Mouse (Mus musculus): Measurements from ENCODE around the gene Col26a1. TPM values are rescaled to one million over a fixed set of nuclear protein-coding genes. Genes with fewer than 3 reads are reported as not detected.

The Col26a1 gene
- polyA plus RNA-seq, 1 experiment = 0.11 TPM

- no peak overlapping the region for H3K4me3 ChIP-seq (ENCODE audit: insufficient read depth, poor library complexity, severe bottlenecking)
- no peak for TF ChIP-seq MYOG (IDR thresholded peaks at IDR 0.05; ENCODE audit: control insufficient read depth, extremely low read depth, insufficient read length)
- TF ChIP-seq MYOD1 (IDR thresholded peaks at IDR 0.05; ENCODE audit: control insufficient read depth, insufficient read length, low read depth) = no peak
- TF ChIP-seq USF1 (IDR thresholded peaks at IDR 0.05; ENCODE audit: low read depth) = no peak
- TF ChIP-seq FOSL1 (IDR thresholded peaks at IDR 0.05; ENCODE audit: insufficient read depth, low read length, poor library complexity, severe bottlenecking) = no peak
- peak; percentile 14 for TF ChIP-seq CTCF (IDR thresholded peaks at IDR 0.05; ENCODE audit: control insufficient read depth, insufficient read depth, insufficient read length)
- TF ChIP-seq CEBPB (IDR thresholded peaks at IDR 0.05; ENCODE audit: low read depth) = no peak
- no peaks in the 10 kb centered on the region for H3K27me3 ChIP-seq (ENCODE audit: control insufficient read depth, insufficient read depth, insufficient read length)
- H3K79me2 ChIP-seq (ENCODE audit: control insufficient read depth, insufficient read depth) = no peaks in the 10 kb centered on the region
- no peaks in the 10 kb centered on the region for H3K79me3 ChIP-seq (ENCODE audit: low read depth)
- no peaks in the 10 kb centered on the region for H3K36me3 ChIP-seq (ENCODE audit: control insufficient read depth, insufficient read depth)
- H3ac ChIP-seq (ENCODE audit: control insufficient read depth, insufficient read length, low read depth) = no peak overlapping the region
These were observed 179.3 kb downstream of the Col26a1 start for GRCm38 (mm10) chr5:136703751-136704150.

- H3K27me3 ChIP-seq (ENCODE audit: control insufficient read depth, insufficient read depth, insufficient read length) = no peaks in the 10 kb centered on the region
- no peaks in the 10 kb centered on the region for H3K79me3 ChIP-seq (ENCODE audit: low read depth)
- H3K79me2 ChIP-seq (ENCODE audit: control insufficient read depth, insufficient read depth) = no peaks in the 10 kb centered on the region
- TF ChIP-seq CEBPB (IDR thresholded peaks at IDR 0.05; ENCODE audit: low read depth) = no peak
- no peaks in the 10 kb centered on the region for H3K36me3 ChIP-seq (ENCODE audit: control insufficient read depth, insufficient read depth)
- H3K4me3 ChIP-seq (ENCODE audit: insufficient read depth, poor library complexity, severe bottlenecking) = no peak overlapping the region
- no peak overlapping the region for H3ac ChIP-seq (ENCODE audit: control insufficient read depth, insufficient read length, low read depth)
These were observed 180.8 kb downstream of the Col26a1 start for GRCm38 (mm10) chr5:136702159-136702725.

GRCm38 (mm10) chr5:136697618-136698017 lies 185.4 kb downstream of the Col26a1 start:
- Histone ChIP-seq H3K79me2 (ENCODE audit: control insufficient read depth, insufficient read depth) (no peaks in the 10 kb centered on the region), H3K4me3 (ENCODE audit: insufficient read depth, poor library complexity, severe bottlenecking) (no peak overlapping the region), H3K27me3 (ENCODE audit: control insufficient read depth, insufficient read depth, insufficient read length) (no peaks in the 10 kb centered on the region), H3K36me3 (ENCODE audit: control insufficient read depth, insufficient read depth) (no peaks in the 10 kb centered on the region), H3K79me3 (ENCODE audit: low read depth) (no peaks in the 10 kb centered on the region), H3ac (ENCODE audit: control insufficient read depth, insufficient read length, low read depth) (no peak overlapping the region)
- TF ChIP-seq FOSL1 (IDR thresholded peaks at IDR 0.05; ENCODE audit: insufficient read depth, low read length, poor library complexity, severe bottlenecking) (no peak), CEBPB (IDR thresholded peaks at IDR 0.05; ENCODE audit: low read depth) (no peak), USF1 (IDR thresholded peaks at IDR 0.05; ENCODE audit: low read depth) (no peak), CTCF (IDR thresholded peaks at IDR 0.05; ENCODE audit: control insufficient read depth, insufficient read depth, insufficient read length) (no peak), MAX (IDR thresholded peaks at IDR 0.05) (no peak), MYOG (IDR thresholded peaks at IDR 0.05; ENCODE audit: control insufficient read depth, extremely low read depth, insufficient read length) (no peak), MYOD1 (IDR thresholded peaks at IDR 0.05; ENCODE audit: control insufficient read depth, insufficient read length, low read depth) (no peak)

GRCm38 (mm10) chr5:136696516-136696915 lies 186.5 kb downstream of the Col26a1 start:
- Histone ChIP-seq H3K36me3 (ENCODE audit: control insufficient read depth, insufficient read depth) (no peaks in the 10 kb centered on the region), H3K79me2 (ENCODE audit: control insufficient read depth, insufficient read depth) (no peaks in the 10 kb centered on the region), H3ac (ENCODE audit: control insufficient read depth, insufficient read length, low read depth) (no peak overlapping the region), H3K27me3 (ENCODE audit: control insufficient read depth, insufficient read depth, insufficient read length) (no peaks in the 10 kb centered on the region), H3K79me3 (ENCODE audit: low read depth) (no peaks in the 10 kb centered on the region), H3K4me3 (ENCODE audit: insufficient read depth, poor library complexity, severe bottlenecking) (no peak overlapping the region)
- TF ChIP-seq FOSL1 (IDR thresholded peaks at IDR 0.05; ENCODE audit: insufficient read depth, low read length, poor library complexity, severe bottlenecking) = no peak
- peak; percentile 16 for TF ChIP-seq MYOD1 (IDR thresholded peaks at IDR 0.05; ENCODE audit: control insufficient read depth, insufficient read length, low read depth)

- H3K79me2 ChIP-seq (ENCODE audit: control insufficient read depth, insufficient read depth) = no peaks in the 10 kb centered on the region
- TF ChIP-seq MYOG (IDR thresholded peaks at IDR 0.05; ENCODE audit: control insufficient read depth, extremely low read depth, insufficient read length) = no peak
- no peak for TF ChIP-seq FOSL1 (IDR thresholded peaks at IDR 0.05; ENCODE audit: insufficient read depth, low read length, poor library complexity, severe bottlenecking)
- TF ChIP-seq CTCF (IDR thresholded peaks at IDR 0.05; ENCODE audit: control insufficient read depth, insufficient read depth, insufficient read length) = no peak
- no peak for TF ChIP-seq USF1 (IDR thresholded peaks at IDR 0.05; ENCODE audit: low read depth)
- TF ChIP-seq CEBPB (IDR thresholded peaks at IDR 0.05; ENCODE audit: low read depth) = no peak
- no peak for TF ChIP-seq MAX (IDR thresholded peaks at IDR 0.05)
- no peak for TF ChIP-seq MYOD1 (IDR thresholded peaks at IDR 0.05; ENCODE audit: control insufficient read depth, insufficient read length, low read depth)
- no peaks in the 10 kb centered on the region for H3K79me3 ChIP-seq (ENCODE audit: low read depth)
- no peaks in the 10 kb centered on the region for H3K36me3 ChIP-seq (ENCODE audit: control insufficient read depth, insufficient read depth)
- no peak overlapping the region for H3ac ChIP-seq (ENCODE audit: control insufficient read depth, insufficient read length, low read depth)
- no peaks in the 10 kb centered on the region for H3K27me3 ChIP-seq (ENCODE audit: control insufficient read depth, insufficient read depth, insufficient read length)
- H3K4me3 ChIP-seq (ENCODE audit: insufficient read depth, poor library complexity, severe bottlenecking) = no peak overlapping the region
These were observed 188.0 kb downstream of the Col26a1 start for GRCm38 (mm10) chr5:136694976-136695375.

GRCm38 (mm10) chr5:136693418-136693817 lies 189.6 kb downstream of the Col26a1 start:
- H3K27me3 ChIP-seq (ENCODE audit: control insufficient read depth, insufficient read depth, insufficient read length) = no peaks in the 10 kb centered on the region
- H3ac ChIP-seq (ENCODE audit: control insufficient read depth, insufficient read length, low read depth) = no peak overlapping the region
- TF ChIP-seq USF1 (IDR thresholded peaks at IDR 0.05; ENCODE audit: low read depth) (no peak), MAX (IDR thresholded peaks at IDR 0.05) (no peak), CTCF (IDR thresholded peaks at IDR 0.05; ENCODE audit: control insufficient read depth, insufficient read depth, insufficient read length) (no peak), MYOD1 (IDR thresholded peaks at IDR 0.05; ENCODE audit: control insufficient read depth, insufficient read length, low read depth) (no peak), FOSL1 (IDR thresholded peaks at IDR 0.05; ENCODE audit: insufficient read depth, low read length, poor library complexity, severe bottlenecking) (no peak), MYOG (IDR thresholded peaks at IDR 0.05; ENCODE audit: control insufficient read depth, extremely low read depth, insufficient read length) (no peak), CEBPB (IDR thresholded peaks at IDR 0.05; ENCODE audit: low read depth) (no peak)
- no peak overlapping the region for H3K4me3 ChIP-seq (ENCODE audit: insufficient read depth, poor library complexity, severe bottlenecking)
- no peaks in the 10 kb centered on the region for H3K79me3 ChIP-seq (ENCODE audit: low read depth)
- H3K36me3 ChIP-seq (ENCODE audit: control insufficient read depth, insufficient read depth) = no peaks in the 10 kb centered on the region
- H3K79me2 ChIP-seq (ENCODE audit: control insufficient read depth, insufficient read depth) = no peaks in the 10 kb centered on the region
